Mouse (Mus musculus): ENCODE measurements around the gene Slc41a2. TPM values are rescaled to one million over a fixed set of nuclear protein-coding genes. Genes with fewer than 3 reads are reported as not detected.

The Slc41a2 gene
- polyA plus RNA-seq (2012; rRNA removed), result 11.7 and 12.4 TPM in 2 replicates

DNA sequence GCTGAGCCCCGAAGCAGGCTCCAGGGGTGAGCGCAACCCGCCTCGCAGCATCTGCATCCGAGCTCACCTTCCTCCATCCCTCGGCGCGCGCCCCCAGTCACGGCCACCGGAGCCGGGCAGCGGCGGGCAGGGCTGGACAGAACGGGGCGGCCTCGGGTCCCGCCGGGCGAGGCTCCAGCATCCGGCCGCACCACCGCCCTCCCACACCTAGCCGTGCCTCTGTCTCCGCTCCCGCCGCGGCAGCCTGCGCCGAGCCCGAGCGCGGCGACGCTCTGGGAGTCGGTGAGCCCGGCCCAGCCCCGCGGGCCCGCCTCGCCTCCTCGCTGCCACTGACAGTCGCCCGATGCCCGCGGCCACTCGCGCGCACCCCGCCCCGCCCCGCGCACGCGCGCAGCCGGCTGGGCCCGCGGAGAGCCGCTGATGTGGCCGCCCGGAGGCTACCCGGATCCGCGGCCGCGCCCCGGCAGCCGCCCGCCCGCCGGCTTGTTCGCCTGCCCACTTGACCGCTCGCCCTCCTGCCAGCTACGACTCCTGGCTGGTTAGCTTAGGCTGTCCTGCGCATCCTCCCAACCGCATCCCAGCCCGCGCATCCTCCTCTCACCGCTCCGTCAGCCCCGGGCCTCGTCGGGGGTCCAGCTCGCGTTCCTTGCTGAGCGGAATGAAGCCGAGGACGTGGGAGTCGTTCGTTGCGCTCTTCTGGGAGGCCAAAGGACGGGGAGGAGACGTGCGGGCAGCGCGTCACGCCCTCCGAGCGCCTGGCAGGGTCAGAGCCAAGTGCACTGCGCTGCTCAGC lies at the start of gene Slc41a2:
Slc41a2 (minus strand) TSS at position 724 of the 793 bp plus-strand sequence.
- Histone ChIP-seq H3K27ac (ENCODE audit: insufficient read depth, low read length) (peak within 1 kb of the TSS; percentile 79), H3K4me3 (replicated peaks; ENCODE audit: insufficient read depth, low read depth, low read length) (peak within 1 kb of the TSS; percentile 94), H3K4me1 (ENCODE audit: control insufficient read depth, insufficient read depth, low read length) (0 out of 2 replicates have a peak, but pooled peaks cover 4% of the 10 kb centered on the region), H3K27me3 (ENCODE audit: control insufficient read depth, insufficient read depth, low read length) (no peaks in the 10 kb centered on the region)
- WGBS, result under 1% methylated on average over 95 of the region's 102 CpGs
- TF ChIP-seq CTCF (IDR thresholded peaks at IDR 0.05; ENCODE audit: borderline replicate concordance, insufficient read depth, low read depth, low read length) (no peak), POLR2A (IDR thresholded peaks at IDR 0.05; ENCODE audit: borderline replicate concordance, insufficient read depth, low read length) (peak; percentile 80)
- peak; percentile 91 for DNase-seq

DNA sequence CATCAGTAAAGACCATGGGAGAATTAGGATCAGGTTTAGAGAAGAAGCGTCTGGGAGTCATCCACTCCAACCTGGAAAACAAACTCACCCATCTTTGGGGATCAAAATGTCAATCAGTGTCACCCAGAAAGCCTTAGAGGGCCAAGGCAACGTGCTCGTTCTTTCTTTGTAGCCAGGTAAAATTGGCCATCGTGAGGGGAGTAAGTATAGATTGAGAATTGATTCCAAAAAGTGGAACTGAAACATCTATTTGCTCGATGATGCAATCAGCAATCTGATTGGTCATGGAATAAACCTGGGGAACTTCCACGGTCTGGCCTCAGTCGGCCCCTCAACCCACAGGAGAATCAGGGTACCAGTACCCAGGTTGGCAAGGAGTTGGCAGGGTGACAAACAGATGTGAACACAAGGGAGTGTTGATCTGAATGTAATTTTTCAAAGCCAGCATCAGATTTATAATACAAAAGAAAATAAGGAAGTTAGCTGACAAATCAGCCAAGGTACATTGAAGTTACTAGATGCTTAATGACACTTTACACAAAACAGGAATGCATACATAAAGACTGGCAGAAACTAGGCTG lies 47.7 kb upstream of the Slc41a2 start:
- H3K4me1 ChIP-seq (ENCODE audit: control insufficient read depth, insufficient read depth, low read length), result no peaks in the 10 kb centered on the region
- no peak for TF ChIP-seq POLR2A (IDR thresholded peaks at IDR 0.05; ENCODE audit: borderline replicate concordance, insufficient read depth, low read length)
- no peak for TF ChIP-seq CTCF (IDR thresholded peaks at IDR 0.05; ENCODE audit: borderline replicate concordance, insufficient read depth, low read depth, low read length)
- no peaks in the 10 kb centered on the region for H3K27me3 ChIP-seq (ENCODE audit: control insufficient read depth, insufficient read depth, low read length)
- H3K27ac ChIP-seq (ENCODE audit: insufficient read depth, low read length), result no peak overlapping the region
- H3K4me3 ChIP-seq (replicated peaks; ENCODE audit: insufficient read depth, low read depth, low read length), result no peak overlapping the region
- DNase-seq, result no peak
- WGBS, result 97% methylated on average over 7 of the region's 7 CpGs

DNA sequence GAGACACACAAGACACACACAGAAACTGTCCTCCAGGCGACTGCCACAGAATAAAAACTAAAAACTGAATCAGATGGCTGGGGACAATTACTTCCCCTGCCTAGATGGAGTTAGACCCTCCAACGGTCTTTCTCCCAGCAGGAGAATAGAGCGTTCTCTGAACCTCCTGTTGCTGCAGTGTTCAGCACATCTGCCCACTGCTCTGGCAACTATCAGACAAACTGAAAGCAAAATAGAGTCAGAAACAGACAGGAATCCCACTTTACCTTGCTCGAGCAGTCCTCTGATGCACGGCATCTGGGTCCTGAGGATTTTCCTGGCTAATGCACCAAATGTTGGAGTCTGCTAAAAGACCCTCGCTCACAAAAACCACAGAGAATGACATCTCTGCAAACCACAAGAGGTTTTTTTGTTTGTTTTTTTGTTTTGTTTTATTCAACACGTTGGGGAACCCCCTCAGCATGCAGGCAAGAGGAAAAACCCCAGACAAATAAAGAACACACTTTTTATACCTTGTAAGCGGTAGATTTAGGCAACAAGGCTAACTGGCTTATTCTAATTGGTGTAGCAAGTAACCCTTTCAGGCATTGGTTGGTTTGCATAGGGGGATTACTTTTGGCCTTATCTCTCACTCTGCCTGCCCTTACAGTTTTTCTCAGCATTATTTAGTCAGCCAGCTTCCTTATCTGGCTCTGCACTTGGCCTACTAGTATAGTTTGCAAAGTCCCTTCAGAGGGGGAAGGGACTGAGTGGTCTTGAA lies 47.0 kb upstream of the Slc41a2 start:
- no peak for TF ChIP-seq CTCF (IDR thresholded peaks at IDR 0.05; ENCODE audit: borderline replicate concordance, insufficient read depth, low read depth, low read length)
- DNase-seq, result no peak
- Histone ChIP-seq H3K27ac (ENCODE audit: insufficient read depth, low read length) (no peak overlapping the region), H3K27me3 (ENCODE audit: control insufficient read depth, insufficient read depth, low read length) (no peaks in the 10 kb centered on the region), H3K4me1 (ENCODE audit: control insufficient read depth, insufficient read depth, low read length) (no peaks in the 10 kb centered on the region), H3K4me3 (replicated peaks; ENCODE audit: insufficient read depth, low read depth, low read length) (no peak overlapping the region)
- 86% methylated on average over 8 of the region's 8 CpGs for WGBS

DNA sequence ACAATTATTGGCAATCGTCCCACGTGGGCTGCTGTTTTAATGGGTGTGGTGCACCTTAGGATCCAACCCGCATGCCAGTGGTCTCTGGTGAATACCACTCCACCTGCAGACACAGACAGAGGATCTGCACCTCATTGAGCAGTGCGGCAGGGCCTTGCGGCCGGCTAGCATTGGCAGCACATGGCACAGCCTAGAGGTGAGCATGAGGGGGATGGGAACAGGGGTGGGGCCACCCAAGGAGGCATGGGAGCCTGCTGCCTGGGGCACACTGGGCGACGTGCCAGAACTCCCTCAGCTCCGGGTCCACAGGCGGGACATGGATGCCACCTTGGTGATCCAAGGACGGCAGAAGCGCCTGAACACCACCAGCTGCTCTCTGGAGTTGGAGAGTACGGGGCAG lies 46.2 kb upstream of the Slc41a2 start:
- 74% methylated on average over 13 of the region's 13 CpGs for WGBS
- TF ChIP-seq POLR2A (IDR thresholded peaks at IDR 0.05; ENCODE audit: borderline replicate concordance, insufficient read depth, low read length), result no peak
- TF ChIP-seq CTCF (IDR thresholded peaks at IDR 0.05; ENCODE audit: borderline replicate concordance, insufficient read depth, low read depth, low read length), result no peak
- Histone ChIP-seq H3K4me3 (replicated peaks; ENCODE audit: insufficient read depth, low read depth, low read length) (no peak overlapping the region), H3K4me1 (ENCODE audit: control insufficient read depth, insufficient read depth, low read length) (no peaks in the 10 kb centered on the region), H3K27ac (ENCODE audit: insufficient read depth, low read length) (no peak overlapping the region), H3K27me3 (ENCODE audit: control insufficient read depth, insufficient read depth, low read length) (no peaks in the 10 kb centered on the region)
- no peak for DNase-seq

DNA sequence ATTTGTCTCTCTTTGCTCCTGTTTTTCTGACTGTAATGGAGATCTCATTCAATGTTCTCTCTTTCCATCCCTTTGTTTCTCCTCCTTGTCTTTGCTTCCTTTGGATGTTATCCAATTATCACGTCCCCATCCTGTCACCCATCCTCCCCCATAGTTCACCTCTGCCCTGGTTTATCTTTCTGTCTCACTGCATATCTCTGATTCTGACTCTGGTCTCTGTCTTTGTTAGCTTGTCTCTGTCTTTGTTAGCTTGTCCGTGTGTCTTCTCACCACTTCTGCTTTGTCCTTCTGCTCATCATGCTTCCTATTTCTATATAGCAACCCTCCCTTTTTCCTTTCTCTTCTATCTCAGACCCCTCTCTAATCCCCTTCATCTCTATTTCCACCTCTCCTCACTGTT lies 45.3 kb upstream of the Slc41a2 start:
- H3K4me3 ChIP-seq (replicated peaks; ENCODE audit: insufficient read depth, low read depth, low read length), result no peak overlapping the region
- WGBS, result 43% methylated on average over 2 of the region's 2 CpGs

DNA sequence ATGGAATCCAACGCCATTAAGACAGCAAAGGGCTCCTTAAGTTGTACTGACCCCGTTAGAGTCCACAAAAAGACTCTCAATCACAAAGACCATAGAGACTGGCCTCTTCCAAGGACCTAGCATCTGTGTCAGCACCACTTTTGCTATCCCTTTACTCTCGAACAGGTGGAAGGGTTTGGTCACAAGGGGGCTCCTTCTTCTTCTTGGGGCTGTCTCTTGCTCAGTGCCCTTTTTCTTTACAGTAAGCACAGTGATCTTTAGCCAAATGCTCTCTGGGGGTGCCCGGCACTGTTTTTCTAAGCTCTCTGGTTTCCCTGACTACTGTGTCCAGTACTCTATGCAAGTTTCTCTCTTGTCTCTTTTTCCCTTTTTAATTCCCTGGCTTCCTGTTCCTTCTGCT lies 44.8 kb upstream of the Slc41a2 start:
- H3K27ac ChIP-seq (ENCODE audit: insufficient read depth, low read length), result no peak overlapping the region
- WGBS, result 87% methylated on average over 4 of the region's 4 CpGs
- DNase-seq, result no peak
- H3K4me3 ChIP-seq (replicated peaks; ENCODE audit: insufficient read depth, low read depth, low read length), result no peak overlapping the region
- TF ChIP-seq POLR2A (IDR thresholded peaks at IDR 0.05; ENCODE audit: borderline replicate concordance, insufficient read depth, low read length), result no peak
- no peak for TF ChIP-seq CTCF (IDR thresholded peaks at IDR 0.05; ENCODE audit: borderline replicate concordance, insufficient read depth, low read depth, low read length)
- H3K4me1 ChIP-seq (ENCODE audit: control insufficient read depth, insufficient read depth, low read length), result no peaks in the 10 kb centered on the region
- no peaks in the 10 kb centered on the region for H3K27me3 ChIP-seq (ENCODE audit: control insufficient read depth, insufficient read depth, low read length)

More for the DNA sequence above, 45.3 kb upstream of the Slc41a2 start:
- Histone ChIP-seq H3K27me3 (ENCODE audit: control insufficient read depth, insufficient read depth, low read length) (no peaks in the 10 kb centered on the region), H3K27ac (ENCODE audit: insufficient read depth, low read length) (no peak overlapping the region), H3K4me1 (ENCODE audit: control insufficient read depth, insufficient read depth, low read length) (no peaks in the 10 kb centered on the region)
- TF ChIP-seq POLR2A (IDR thresholded peaks at IDR 0.05; ENCODE audit: borderline replicate concordance, insufficient read depth, low read length), result no peak
- no peak for TF ChIP-seq CTCF (IDR thresholded peaks at IDR 0.05; ENCODE audit: borderline replicate concordance, insufficient read depth, low read depth, low read length)
- no peak for DNase-seq

DNA sequence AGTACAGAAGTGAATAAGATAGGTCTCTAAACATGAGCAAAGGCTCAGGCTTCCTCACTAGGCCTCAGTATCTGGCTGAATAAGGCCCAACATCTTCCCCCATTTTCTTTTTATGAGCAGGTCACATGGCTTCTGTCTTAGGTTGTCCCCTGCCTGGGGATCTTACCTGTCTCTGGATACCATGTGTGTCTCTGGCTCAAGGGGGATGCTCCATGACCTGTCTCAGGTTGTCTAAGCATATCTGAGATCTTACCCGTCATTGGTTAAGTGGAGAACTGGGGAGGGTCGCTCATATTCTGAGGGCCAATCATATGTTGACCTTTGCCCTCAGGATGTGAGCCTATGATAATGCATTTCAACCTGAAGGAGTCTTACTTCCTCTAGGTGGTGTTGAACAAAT lies 42.8 kb upstream of the Slc41a2 start:
- no peak overlapping the region for H3K4me3 ChIP-seq (replicated peaks; ENCODE audit: insufficient read depth, low read depth, low read length)
- 94% methylated on average over 2 of the region's 2 CpGs for WGBS
- no peak for TF ChIP-seq POLR2A (IDR thresholded peaks at IDR 0.05; ENCODE audit: borderline replicate concordance, insufficient read depth, low read length)
- TF ChIP-seq CTCF (IDR thresholded peaks at IDR 0.05; ENCODE audit: borderline replicate concordance, insufficient read depth, low read depth, low read length), result no peak
- no peaks in the 10 kb centered on the region for H3K27me3 ChIP-seq (ENCODE audit: control insufficient read depth, insufficient read depth, low read length)
- H3K27ac ChIP-seq (ENCODE audit: insufficient read depth, low read length), result no peak overlapping the region
- no peak for DNase-seq
- no peaks in the 10 kb centered on the region for H3K4me1 ChIP-seq (ENCODE audit: control insufficient read depth, insufficient read depth, low read length)

Data from cerebellum, adult 2 months (tissue).